Mouse (Mus musculus) spleen, adult 2 months (tissue): Measurements from ENCODE around the gene 1110008P14Rik.

Experiments used
- CTCF ChIP-seq: fragments of 200-500 bp; IDR thresholded peaks from 2 replicates; pipeline ENCODE4 v1.5.1; 2011; ENCODE audit warnings: mild to moderate bottlenecking, inconsistent platforms; ENCODE audit not compliant: insufficient read depth, insufficient read length, insufficient replicate concordance; ENCODE audit errors: extremely low read depth
- POLR2A ChIP-seq: fragments of 200-500 bp; IDR thresholded peaks from 2 replicates; pipeline ENCODE4 v1.6.1; 2011; ENCODE audit warnings: low read depth, low read length, inconsistent platforms

DNA sequence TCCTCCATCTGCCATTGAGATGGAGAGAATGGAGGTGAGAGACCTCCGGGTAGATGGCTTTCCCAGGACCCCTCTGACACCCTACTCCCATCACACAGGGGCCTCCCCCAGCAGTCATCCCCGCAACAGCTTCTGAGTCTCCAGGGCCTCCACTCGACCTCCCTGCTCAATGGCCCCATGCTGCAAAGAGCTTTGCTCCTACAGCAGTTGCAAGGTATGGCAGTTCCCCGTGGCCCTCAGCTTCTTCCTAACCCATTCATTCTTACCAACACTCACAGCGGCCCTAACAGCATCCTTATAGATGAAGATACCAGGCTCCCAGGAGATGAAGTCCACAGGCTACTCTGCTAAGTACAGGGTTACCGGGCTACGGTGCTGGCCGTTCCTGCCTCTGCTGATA lies 17.6 kb downstream of the 1110008P14Rik start:
- TF ChIP-seq POLR2A (no peak), CTCF (no peak)
